Mouse (Mus musculus) megakaryocyte, embryonic 14.5 days (primary cell): ENCODE data around the gene Ccdc61.

Experiments used
- FLI1 ChIP-seq: IDR thresholded peaks from 2 replicates; pipeline ENCODE4 v1.6.1; 2012; ENCODE audit warnings: low read length, inconsistent platforms, mixed read lengths
- GATA1 ChIP-seq: IDR thresholded peaks from 3 replicates; pipeline ENCODE4 v1.6.1; 2012; ENCODE audit warnings: mixed read lengths, low read length, inconsistent platforms, borderline replicate concordance

DNA sequence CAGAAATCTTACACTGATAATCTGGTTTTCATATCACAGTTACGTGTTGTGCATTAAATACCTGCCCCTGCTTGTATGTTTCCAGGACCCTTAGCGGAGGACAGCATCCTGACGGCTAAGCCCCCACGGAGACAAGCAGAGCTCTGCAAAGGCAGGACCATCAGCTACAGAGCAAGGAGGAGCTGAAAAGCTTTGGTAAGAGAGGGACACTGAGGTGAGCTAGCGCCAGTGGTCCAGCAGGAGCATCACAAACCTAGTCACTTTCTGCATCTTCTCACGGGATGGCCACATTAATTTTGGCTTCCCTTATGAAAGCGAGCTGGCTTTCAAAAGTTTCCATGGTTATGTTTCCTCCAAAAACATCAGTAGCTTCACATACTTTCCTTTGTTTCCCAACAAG lies 37.4 kb downstream of the Ccdc61 start:
- no peak for TF ChIP-seq GATA1
- TF ChIP-seq FLI1: no peak
